Mouse (Mus musculus) lung, adult 2 months (tissue): ENCODE data around the gene Hrct1.

ENCODE experiments used
- CTCF ChIP-seq: fragments of 200-500 bp; IDR thresholded peaks from 2 replicates; pipeline ENCODE4 v1.5.1; 2011; ENCODE audit warnings: mild to moderate bottlenecking, low read length, control low read depth; ENCODE audit not compliant: insufficient read depth
- POLR2A ChIP-seq: fragments of 200-500 bp; IDR thresholded peaks from 2 replicates; pipeline ENCODE4 v1.6.1; 2011; ENCODE audit warnings: low read depth, mild to moderate bottlenecking, control low read depth, low read length, borderline replicate concordance; ENCODE audit errors: extremely low read depth

DNA sequence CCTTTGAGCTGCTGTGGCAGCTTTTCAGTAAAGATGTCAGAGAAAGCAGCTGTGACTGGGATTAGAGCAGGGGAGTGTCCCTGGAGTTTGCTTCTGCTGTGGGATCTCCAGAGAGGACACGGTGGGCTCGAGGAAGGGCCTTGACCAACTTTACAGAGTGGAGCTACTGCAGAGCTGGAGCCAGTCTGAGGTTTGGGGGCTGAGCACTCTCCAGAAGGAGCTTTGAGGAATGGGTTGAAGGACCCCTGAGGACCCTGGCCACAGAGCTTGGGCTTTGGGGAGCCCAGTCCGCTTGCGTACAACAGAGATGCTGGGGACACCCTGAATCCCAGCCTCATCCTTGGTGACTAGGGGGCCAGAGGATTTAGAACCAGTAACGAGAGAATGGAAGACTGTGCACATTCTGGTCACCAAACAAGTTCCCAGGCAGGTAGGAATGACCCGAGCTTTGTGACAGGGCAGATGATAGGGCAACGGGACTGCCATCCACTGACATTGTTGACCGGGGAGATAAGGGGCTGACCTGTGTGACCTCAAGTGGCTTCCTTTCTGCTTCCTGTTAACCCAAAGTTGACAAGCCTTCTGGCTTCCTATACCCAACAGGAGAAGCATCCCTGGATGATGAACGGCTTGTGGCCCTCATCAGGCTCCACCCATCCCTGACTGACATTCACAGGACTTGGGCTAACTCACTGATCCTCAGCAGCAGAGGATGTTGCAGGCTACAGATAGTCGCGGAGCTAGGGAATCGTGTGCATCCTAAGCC is 577 bp upstream of the Hrct1 start:
- TF ChIP-seq POLR2A, result peak; percentile 14; the same call in 1 of the 2 replicates
- TF ChIP-seq CTCF, result no peak
